Comparison of ENCODE assay signal across 11 mouse cellular contexts in genomic region chr1:38394493-38394892, GRCm38 (mm10).
DNase-seq lines count a peak whose midpoint lies in the region; ATAC-seq lines count a peak whose summit lies in the region.
"Had no signal": no experiment of that assay in that cellular context is flagged by ENCODE, and none has a peak within 500 bp of the region (broad histone marks: within the 10 kb centered on the region; RNA-seq: fewer than 3 reads in every experiment).

No protein-coding gene starts in this region.

- H3K9me3 ChIP-seq in lung, embryonic 16.5 days (ENCODE audit: control insufficient read depth, low read length), result no peaks in the 10 kb centered on the region
- H3K9me3 ChIP-seq in hindbrain, embryonic 11.5 days (ENCODE audit: control insufficient read depth, low read length), result no peaks in the 10 kb centered on the region
- H3K9me3 ChIP-seq in midbrain, embryonic 16.5 days (replicated peaks; ENCODE audit: control insufficient read depth, low read length, poor library complexity, severe bottlenecking), result no peaks in the 10 kb centered on the region
- H3K9me3 ChIP-seq: heart, embryonic 13.5 days; megakaryocyte, embryonic 14.5 days had no signal

- no peaks in the 10 kb centered on the region for H3K27me3 ChIP-seq in lung, embryonic 16.5 days (ENCODE audit: control insufficient read depth, insufficient read depth, low read depth, low read length)
- H3K27me3 ChIP-seq in hindbrain, embryonic 11.5 days (ENCODE audit: control insufficient read depth, insufficient read depth, low read length), result no peaks in the 10 kb centered on the region
- H3K27me3 ChIP-seq in midbrain, embryonic 16.5 days (ENCODE audit: control insufficient read depth, insufficient read depth, low read depth, low read length), result no peaks in the 10 kb centered on the region
- H3K27me3 ChIP-seq: heart, embryonic 13.5 days had no signal

- H3K4me3 ChIP-seq in lung, embryonic 16.5 days (ENCODE audit: low read length), result no peak overlapping the region
- H3K4me3 ChIP-seq in hindbrain, embryonic 11.5 days (ENCODE audit: low read depth, low read length), result no peak overlapping the region
- H3K4me3 ChIP-seq in midbrain, embryonic 16.5 days (ENCODE audit: low read depth, low read length), result no peak overlapping the region
- H3K4me3 ChIP-seq: heart, embryonic 13.5 days; megakaryocyte, embryonic 14.5 days had no signal

- ATAC-seq in lung, embryonic 16.5 days (ENCODE audit: low read depth), result peak; percentile 77
- ATAC-seq in hindbrain, embryonic 11.5 days (ENCODE audit: low FRiP score), result peak; percentile 33
- no peak for ATAC-seq in midbrain, embryonic 16.5 days

- H3K4me2 ChIP-seq in lung, embryonic 16.5 days (ENCODE audit: low read depth, low read length), result no peak overlapping the region
- no peak overlapping the region for H3K4me2 ChIP-seq in hindbrain, embryonic 11.5 days (replicated peaks; ENCODE audit: low read depth, low read length)
- no peak overlapping the region for H3K4me2 ChIP-seq in midbrain, embryonic 16.5 days (ENCODE audit: low read length)
- H3K4me2 ChIP-seq: heart, embryonic 13.5 days had no signal

- peaks cover 22% of the 10 kb centered on the region for H3K4me1 ChIP-seq in lung, embryonic 16.5 days (replicated peaks; ENCODE audit: control insufficient read depth, insufficient read depth, low read length)
- peaks cover 11% of the 10 kb centered on the region for H3K4me1 ChIP-seq in hindbrain, embryonic 11.5 days (replicated peaks; ENCODE audit: control insufficient read depth, insufficient read depth, low read length)
- peaks cover 33% of the 10 kb centered on the region for H3K4me1 ChIP-seq in midbrain, embryonic 16.5 days (ENCODE audit: control insufficient read depth, insufficient read depth, low read length)

- peak overlapping the region; percentile 24; the same call in 1 of the 2 replicates for H3K9ac ChIP-seq in lung, embryonic 16.5 days (ENCODE audit: low read length)
- no peak overlapping the region for H3K9ac ChIP-seq in hindbrain, embryonic 11.5 days (ENCODE audit: low read depth, low read length)
- no peak overlapping the region for H3K9ac ChIP-seq in midbrain, embryonic 16.5 days (ENCODE audit: low read depth, low read length)
- H3K9ac ChIP-seq: heart, embryonic 13.5 days had no signal

- intact Hi-C loops in left cerebral cortex, postnatal 10 days (cut with DNase I), result loop anchor here (5.0 kb wide), 2 partner anchors 233 to 373 kb away; no protein-coding TSS in a partner anchor

- no peak for DNase-seq in lung, postnatal 4 days
- peak; percentile 42 for DNase-seq in embryo, embryonic 10.5 days (ENCODE audit: low spot score)
- DNase-seq in hindbrain, embryonic 11.5 days (ENCODE audit: low spot score), result peak; percentile 41
- no peak for DNase-seq in left cerebral cortex, postnatal 10 days (ENCODE audit: extremely low spot score in 1 of 2, low spot score in 2 of 2)
- DNase-seq in spleen, postnatal 36 days (ENCODE audit: low spot score in 2 of 2), result no peak
- DNase-seq: cerebellum, adult 9-10 months; kidney, adult 2 months had no signal

- peak overlapping the region; percentile 17; the same call in 1 of the 2 replicates for H3K27ac ChIP-seq in lung, embryonic 16.5 days (ENCODE audit: low read length)
- peak overlapping the region; percentile 66 for H3K27ac ChIP-seq in hindbrain, embryonic 11.5 days (ENCODE audit: low read depth, low read length)
- peak overlapping the region; percentile 43; the same call in 1 of the 2 replicates for H3K27ac ChIP-seq in midbrain, embryonic 16.5 days (ENCODE audit: low read length)
- H3K27ac ChIP-seq: heart, embryonic 13.5 days had no signal

- H3K36me3 ChIP-seq in lung, embryonic 16.5 days (ENCODE audit: control insufficient read depth, insufficient read depth, low read length), result no peaks in the 10 kb centered on the region
- no peaks in the 10 kb centered on the region for H3K36me3 ChIP-seq in hindbrain, embryonic 11.5 days (ENCODE audit: control insufficient read depth, insufficient read depth, low read length)
- H3K36me3 ChIP-seq in midbrain, embryonic 16.5 days (ENCODE audit: control insufficient read depth, insufficient read depth, low read length), result no peaks in the 10 kb centered on the region
- H3K36me3 ChIP-seq: heart, embryonic 13.5 days had no signal

- WGBS in lung, embryonic 16.5 days, result 21% methylated on average over 5 of the region's 5 CpGs
- 16% methylated on average over 5 of the region's 5 CpGs for WGBS in hindbrain, embryonic 11.5 days
- 16% methylated on average over 5 of the region's 5 CpGs for WGBS in midbrain, embryonic 16.5 days

Comparison
In these comparisons a context has a peak if more than half of its experiments do, and no peak if none do; other contexts are left out.
1. DNase-seq: peak in embryo, embryonic 10.5 days (single experiment) and hindbrain, embryonic 11.5 days (single experiment); none in lung, postnatal 4 days (0 of 2), left cerebral cortex, postnatal 10 days (0 of 2) and spleen, postnatal 36 days (0 of 2).
2. Peak in every context shown above with its lines, with median percentiles within 50 percentile points of each other: H3K27ac ChIP-seq.